Comparison of ENCODE assay signal across 8 mouse cellular contexts in the genomic region with DNA sequence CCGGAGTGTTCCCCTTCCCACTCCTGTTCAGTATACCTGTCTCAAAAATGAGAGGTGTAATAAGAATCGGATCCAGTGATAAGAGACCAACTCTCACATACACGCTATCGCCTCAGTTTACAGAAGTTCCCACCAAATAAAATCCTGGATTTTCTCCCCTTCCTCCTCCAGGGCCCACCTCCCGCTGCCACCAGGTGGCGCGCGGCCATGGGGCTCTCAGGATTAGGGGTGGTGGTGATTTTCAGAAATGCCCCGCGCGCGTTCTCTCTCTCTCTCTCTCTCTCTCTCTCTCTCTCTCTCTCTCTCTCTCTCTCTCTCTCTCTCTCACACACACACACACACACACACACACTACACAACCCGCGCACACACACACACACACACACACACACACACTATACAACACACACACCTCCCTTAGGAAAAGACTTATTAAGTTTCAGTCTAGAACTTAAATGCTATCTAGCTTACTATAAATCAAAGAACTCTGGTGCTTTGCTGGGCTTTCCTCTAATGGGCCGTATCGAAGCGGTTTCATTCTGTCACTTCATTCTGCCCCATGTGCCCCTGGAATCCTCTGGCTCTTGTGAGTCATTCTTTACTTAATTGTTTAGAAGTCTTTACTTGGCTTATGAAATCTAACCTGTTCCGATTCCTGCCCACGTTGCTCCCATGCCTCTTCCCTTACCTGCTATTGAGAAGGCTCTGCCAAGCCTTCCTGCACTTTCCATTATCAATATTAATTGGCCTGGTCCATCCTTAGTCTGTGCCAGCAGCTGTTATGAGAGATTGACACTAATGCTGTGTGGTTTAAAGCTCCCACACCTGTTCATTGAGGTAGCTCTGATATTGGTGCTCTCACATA. TPM values are rescaled to one million over a fixed set of nuclear protein-coding genes. Genes with fewer than 3 reads are reported as not detected.
A peak's percentile ranks its signal among the peaks of the same experiment; 100 is the strongest.
DNase-seq lines count a peak whose midpoint lies in the region; ATAC-seq and TF ChIP-seq lines count a peak whose summit lies in the region.

Gene Nr6a1 (minus strand): TSS at position 574 of the 865 bp plus-strand sequence.

- ATAC-seq in forebrain, postnatal 0 days, result peak; percentile 49
- peak; percentile 1; the same call in 1 of the 2 replicates for ATAC-seq in hindbrain, embryonic 15.5 days (ENCODE audit: low FRiP score, low read depth)

- no peaks in the 10 kb centered on the region for H3K9me3 ChIP-seq in forebrain, postnatal 0 days (ENCODE audit: low read length)
- no peaks in the 10 kb centered on the region for H3K9me3 ChIP-seq in hindbrain, embryonic 15.5 days

- peak within 1 kb of the TSS; percentile 73 for H3K4me3 ChIP-seq in forebrain, postnatal 0 days (ENCODE audit: low read depth, low read length)
- H3K4me3 ChIP-seq in hindbrain, embryonic 15.5 days, result peak within 1 kb of the TSS; percentile 97
- peak within 1 kb of the TSS; percentile 53 for H3K4me3 ChIP-seq in small intestine, adult 2 months (ENCODE audit: low read depth, low read length)

- no peak within 1 kb of the TSS for H3K27ac ChIP-seq in forebrain, postnatal 0 days (ENCODE audit: low read depth, low read length)
- H3K27ac ChIP-seq in hindbrain, embryonic 15.5 days (replicated peaks), result 0 out of 2 replicates have a peak within 1 kb of the TSS, but pooled peaks have one; percentile 15
- no peak within 1 kb of the TSS for H3K27ac ChIP-seq in small intestine, adult 2 months (ENCODE audit: insufficient read depth, low read depth, low read length)

- peaks cover 9% of the 10 kb centered on the region; the same call in 1 of the 2 replicates for H3K4me1 ChIP-seq in forebrain, postnatal 0 days (ENCODE audit: insufficient read depth)
- H3K4me1 ChIP-seq in hindbrain, embryonic 15.5 days (replicated peaks), result peaks cover 29% of the 10 kb centered on the region
- peaks cover 13% of the 10 kb centered on the region for H3K4me1 ChIP-seq in small intestine, adult 2 months (ENCODE audit: control insufficient read depth, insufficient read depth, insufficient read length, low read length)

- peaks cover 15% of the 10 kb centered on the region; the same call in 1 of the 2 replicates for H3K27me3 ChIP-seq in forebrain, postnatal 0 days (ENCODE audit: insufficient read depth, low read length)
- peaks cover 9% of the 10 kb centered on the region; the same call in 1 of the 2 replicates for H3K27me3 ChIP-seq in hindbrain, embryonic 15.5 days
- no peaks in the 10 kb centered on the region; the same call in 1 of the 2 replicates for H3K27me3 ChIP-seq in small intestine, adult 2 months (ENCODE audit: control insufficient read depth, insufficient read depth, low read length)

- TF ChIP-seq CTCF in forebrain, postnatal 0 days (IDR thresholded peaks at IDR 0.05; ENCODE audit: low read depth), result peak; percentile 90
- peak; percentile 97 for TF ChIP-seq CTCF in small intestine, adult 2 months (IDR thresholded peaks at IDR 0.05; ENCODE audit: extremely low read depth, insufficient read length, insufficient replicate concordance, low read depth, low read length)

- no peak within 1 kb of the TSS for H3K9ac ChIP-seq in forebrain, postnatal 0 days
- peak within 1 kb of the TSS; percentile 29; the same call in 1 of the 2 replicates for H3K9ac ChIP-seq in hindbrain, embryonic 15.5 days

- no peak for TF ChIP-seq POLR2A in small intestine, adult 2 months (IDR thresholded peaks at IDR 0.05; ENCODE audit: low read depth, low read length)

- peak within 1 kb of the TSS; percentile 99 for H3K4me2 ChIP-seq in forebrain, postnatal 0 days (ENCODE audit: low read depth)
- peak within 1 kb of the TSS; percentile 99 for H3K4me2 ChIP-seq in hindbrain, embryonic 15.5 days

- no peaks in the 10 kb centered on the region for H3K36me3 ChIP-seq in forebrain, postnatal 0 days (ENCODE audit: insufficient read depth)
- no peaks in the 10 kb centered on the region for H3K36me3 ChIP-seq in hindbrain, embryonic 15.5 days
- H3K36me3 ChIP-seq in small intestine, adult 2 months (ENCODE audit: control insufficient read depth, insufficient read depth, low read length), result no peaks in the 10 kb centered on the region

- intact Hi-C loops in heart, postnatal 25 days (cut with DNase I), result loop anchor here (1.0 kb wide), 1 partner anchor 70 kb away; the partner anchor contains the start of gene Wdr38
- intact Hi-C loops in left cerebral cortex, postnatal 4 days (cut with DNase I), result loop anchor here (2.0 kb wide), 1 partner anchor 71 kb away; no protein-coding TSS in a partner anchor

- WGBS in forebrain, postnatal 0 days, result 9% methylated on average over 19 of the region's 19 CpGs
- 9% methylated on average over 19 of the region's 19 CpGs for WGBS in hindbrain, embryonic 15.5 days
- 2% methylated on average over 18 of the region's 19 CpGs for WGBS in small intestine, adult 2 months

- peak; percentile 93 for DNase-seq in heart, adult 11 months
- DNase-seq in heart, postnatal 25 days (ENCODE audit: low spot score), result no peak
- DNase-seq in cerebellum, adult 9-11 months, result peak; percentile 61
- peak; percentile 84 for DNase-seq in forebrain, postnatal 0 days
- DNase-seq in left cerebral cortex, postnatal 4 days, result peak; percentile 82
- peak; percentile 87 for DNase-seq in mesoderm, embryonic 11.5 days (ENCODE audit: low read depth, low spot score)

RNA-seq across cellular contexts. Expression of gene Nr6a1, which starts in this region (rescaled TPM):
- total RNA-seq in heart, postnatal 25 days (2021), result 1 to 10 TPM; 1.1 TPM
- 2.1 and 4.6 TPM in 2 replicates for total RNA-seq in forebrain, postnatal 0 days (2014; rRNA removed)
- polyA plus RNA-seq in forebrain, postnatal 0 days (2015; fragmentation: Nextera tagmentation; extraction: Ambion mirVana), result 0.48 and 0.62 TPM in 2 replicates
- 2.1 and 2.2 TPM in 2 replicates for polyA plus RNA-seq in hindbrain, embryonic 15.5 days (2015; fragmentation: Nextera tagmentation; extraction: Ambion mirVana)
- 1 to 10 TPM; 6.6 TPM for total RNA-seq in left cerebral cortex, postnatal 4 days (2021)
- polyA plus RNA-seq in small intestine, adult 2 months (2012; rRNA removed), result 1.8 and 7.2 TPM in 2 replicates
